Mouse (Mus musculus) testis, adult 2 months (tissue): ENCODE results near the gene Pibf1.

ENCODE experiments used
- CTCF ChIP-seq: fragments of 200-500 bp; IDR thresholded peaks from 2 replicates; pipeline ENCODE4 v1.5.1; 2012; ENCODE audit warnings: low read depth, mild to moderate bottlenecking, inconsistent platforms, low read length, moderate library complexity; ENCODE audit not compliant: control insufficient read depth, insufficient read depth, insufficient replicate concordance
- POLR2A ChIP-seq: fragments of 200-500 bp; IDR thresholded peaks from 2 replicates; pipeline ENCODE4 v1.6.1; 2012; ENCODE audit warnings: low read depth, mild to moderate bottlenecking, inconsistent platforms, low read length, moderate library complexity; ENCODE audit not compliant: control insufficient read depth

DNA sequence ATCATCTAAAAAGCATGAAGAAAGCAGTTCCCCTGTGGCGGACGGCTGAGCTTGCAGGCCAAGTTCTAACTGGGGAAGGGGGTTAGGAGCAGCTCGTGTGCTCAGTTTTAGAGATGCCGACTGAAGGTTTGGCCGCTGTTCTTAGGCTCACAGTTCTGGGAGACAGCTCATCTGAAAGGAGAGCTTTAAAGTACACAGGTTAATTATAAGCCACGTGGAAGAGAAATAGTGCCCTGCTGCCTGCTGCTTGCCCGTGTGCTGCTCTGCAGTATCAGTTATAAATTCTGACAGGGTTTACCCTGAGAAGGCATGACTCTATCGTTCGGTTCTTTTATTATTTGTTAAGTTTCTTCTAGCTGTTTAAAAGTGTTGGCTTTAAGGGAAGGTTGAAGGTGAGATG lies 36.5 kb downstream of the Pibf1 start:
- no peak for TF ChIP-seq POLR2A
- TF ChIP-seq CTCF, result no peak
